Mouse (Mus musculus) right cerebral cortex, adult 2 months (tissue): Measurements from ENCODE around the gene Gm21943.
"Not testable (repeated sequence)": the region's sequence is repeated elsewhere in the genome, so short reads cannot be mapped to it uniquely, and the experiment has no call there.

Experiments used
- DNase-seq, 2 experiments: peaks; one replicate each; pipeline ENCODE4 v3.0.0; 2021 to 2022; ENCODE audit warnings: low spot score in 2 of 2

Gene Gm21943

GRCm38 (mm10) chrY:57533644-57534043 is at the start of gene Gm21943:
Gm21943 (minus strand) TSS chrY:57533744.
- not testable (repeated sequence) for DNase-seq
